In the genomic region with DNA sequence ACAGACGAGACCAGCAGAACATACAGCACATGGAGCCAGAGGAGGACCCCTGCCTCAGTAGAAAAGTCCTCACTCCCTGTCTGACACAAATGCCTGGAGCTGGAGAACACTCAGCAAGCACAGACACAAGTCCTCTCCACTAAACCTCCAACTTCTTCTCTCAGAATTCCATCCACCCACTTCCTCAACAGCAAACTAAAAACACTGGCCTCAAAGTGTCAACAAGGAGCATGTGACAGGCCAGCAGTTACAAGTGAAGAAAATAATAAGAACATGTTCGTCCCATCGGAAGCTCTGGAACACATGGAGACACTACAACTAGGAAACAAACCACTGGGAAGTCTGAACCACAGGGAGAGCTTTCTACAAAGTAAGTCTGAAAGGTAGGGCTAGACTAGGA, we compare ENCODE assay signal across 8 mouse cellular contexts. TPM values are rescaled to one million over a fixed set of nuclear protein-coding genes. Genes with fewer than 3 reads are reported as not detected.
DNase-seq lines count a peak whose midpoint lies in the region; ATAC-seq and TF ChIP-seq lines count a peak whose summit lies in the region.

No protein-coding gene starts in this region.

- ATAC-seq in hindbrain, embryonic 12.5 days (ENCODE audit: low FRiP score), result no peak
- no peak for ATAC-seq in hindbrain, embryonic 16.5 days
- ATAC-seq in forebrain, embryonic 15.5 days (replicated peaks), result no peak
- no peak for ATAC-seq in liver, embryonic 11.5 days (replicated peaks; ENCODE audit: low FRiP score)

- peaks cover 41% of the 10 kb centered on the region for H3K4me1 ChIP-seq in hindbrain, embryonic 12.5 days
- peaks cover 45% of the 10 kb centered on the region for H3K4me1 ChIP-seq in hindbrain, embryonic 16.5 days (ENCODE audit: control insufficient read depth, insufficient read depth, low read depth, low read length)
- no peaks in the 10 kb centered on the region for H3K4me1 ChIP-seq in ES-Bruce4 (ENCODE audit: control insufficient read depth, insufficient read depth, low read length)
- peaks cover 61% of the 10 kb centered on the region for H3K4me1 ChIP-seq in forebrain, embryonic 15.5 days
- H3K4me1 ChIP-seq in liver, embryonic 11.5 days (replicated peaks; ENCODE audit: control insufficient read depth, insufficient read depth, low read length), result peaks cover 43% of the 10 kb centered on the region

- TF ChIP-seq POLR2A in ES-Bruce4 (IDR thresholded peaks at IDR 0.05; ENCODE audit: insufficient read depth, low read length), result no peak

- H3K9ac ChIP-seq in hindbrain, embryonic 12.5 days, result no peak overlapping the region
- no peak overlapping the region for H3K9ac ChIP-seq in hindbrain, embryonic 16.5 days (ENCODE audit: low read depth, low read length)
- peak overlapping the region; percentile 15; the same call in 1 of the 2 replicates for H3K9ac ChIP-seq in ES-Bruce4 (ENCODE audit: low read depth, poor library complexity, severe bottlenecking)
- H3K9ac ChIP-seq in forebrain, embryonic 15.5 days (replicated peaks), result no peak overlapping the region
- peak overlapping the region; percentile 35; the same call in 1 of the 2 replicates for H3K9ac ChIP-seq in liver, embryonic 11.5 days (ENCODE audit: low read depth, low read length)

- H3K9me3 ChIP-seq in hindbrain, embryonic 12.5 days (replicated peaks), result no peaks in the 10 kb centered on the region
- no peaks in the 10 kb centered on the region for H3K9me3 ChIP-seq in hindbrain, embryonic 16.5 days (ENCODE audit: control insufficient read depth, low read length)
- no peaks in the 10 kb centered on the region for H3K9me3 ChIP-seq in ES-Bruce4 (replicated peaks; ENCODE audit: control insufficient read depth, insufficient read depth, low read length, poor library complexity, severe bottlenecking)
- no peaks in the 10 kb centered on the region for H3K9me3 ChIP-seq in forebrain, embryonic 15.5 days
- no peaks in the 10 kb centered on the region for H3K9me3 ChIP-seq in liver, embryonic 11.5 days (ENCODE audit: control insufficient read depth, low read length)

- H3K4me3 ChIP-seq in hindbrain, embryonic 12.5 days, result no peak overlapping the region
- H3K4me3 ChIP-seq in hindbrain, embryonic 16.5 days (ENCODE audit: low read length), result no peak overlapping the region
- H3K4me3 ChIP-seq in ES-Bruce4 (ENCODE audit: low read depth, low read length), result no peak overlapping the region
- H3K4me3 ChIP-seq in forebrain, embryonic 15.5 days, result no peak overlapping the region
- H3K4me3 ChIP-seq in liver, embryonic 11.5 days (ENCODE audit: low read depth, low read length), result no peak overlapping the region

- TF ChIP-seq EP300 in ES-Bruce4 (IDR thresholded peaks at IDR 0.05; ENCODE audit: insufficient read depth, low read depth, low read length), result no peak

- 0 out of 2 replicates have a peak overlapping the region, but pooled peaks have one; percentile 57 for H3K27ac ChIP-seq in hindbrain, embryonic 12.5 days
- H3K27ac ChIP-seq in hindbrain, embryonic 16.5 days (ENCODE audit: low read depth, low read length), result no peak overlapping the region
- H3K27ac ChIP-seq in ES-Bruce4 (ENCODE audit: insufficient read depth, low read length), result peak overlapping the region; percentile 60
- H3K27ac ChIP-seq in forebrain, embryonic 15.5 days (replicated peaks), result 0 out of 2 replicates have a peak overlapping the region, but pooled peaks have one; percentile 31
- H3K27ac ChIP-seq in liver, embryonic 11.5 days (ENCODE audit: low read depth, low read length), result peak overlapping the region; percentile 66; the same call in 1 of the 2 replicates

- TF ChIP-seq CTCF in ES-Bruce4 (IDR thresholded peaks at IDR 0.05; ENCODE audit: low read depth, low read length), result no peak

- H3K4me2 ChIP-seq in hindbrain, embryonic 12.5 days (replicated peaks), result no peak overlapping the region
- H3K4me2 ChIP-seq in hindbrain, embryonic 16.5 days (ENCODE audit: low read length), result no peak overlapping the region
- no peak overlapping the region for H3K4me2 ChIP-seq in forebrain, embryonic 15.5 days (replicated peaks)
- peak overlapping the region; percentile 1; the same call in 1 of the 2 replicates for H3K4me2 ChIP-seq in liver, embryonic 11.5 days

- WGBS in hindbrain, embryonic 12.5 days, result 65% methylated on average over 3 of the region's 3 CpGs
- WGBS in hindbrain, embryonic 16.5 days, result 67% methylated on average over 3 of the region's 3 CpGs
- WGBS in forebrain, embryonic 15.5 days, result 69% methylated on average over 3 of the region's 3 CpGs
- 65% methylated on average over 3 of the region's 3 CpGs for WGBS in liver, embryonic 11.5 days

- H3K27me3 ChIP-seq in hindbrain, embryonic 12.5 days, result no peaks in the 10 kb centered on the region
- no peaks in the 10 kb centered on the region for H3K27me3 ChIP-seq in hindbrain, embryonic 16.5 days (replicated peaks; ENCODE audit: control insufficient read depth, insufficient read depth, low read length)
- H3K27me3 ChIP-seq in ES-Bruce4 (ENCODE audit: control insufficient read depth, insufficient read depth, low read length, poor library complexity, severe bottlenecking), result no peaks in the 10 kb centered on the region
- no peaks in the 10 kb centered on the region for H3K27me3 ChIP-seq in forebrain, embryonic 15.5 days
- H3K27me3 ChIP-seq in liver, embryonic 11.5 days (replicated peaks; ENCODE audit: control insufficient read depth, insufficient read depth, low read length), result no peaks in the 10 kb centered on the region

- DNase-seq in liver, embryonic 11.5 days (ENCODE audit: low spot score), result no peak
- DNase-seq in right cerebral cortex, postnatal 4 days, result no peak
- DNase-seq in layer of hippocampus, adult 9-11 months, result no peak
- DNase-seq in ovary, adult 18-20 months (ENCODE audit: low spot score), result no peak

- H3K36me3 ChIP-seq in hindbrain, embryonic 12.5 days, result no peaks in the 10 kb centered on the region; the same call in 1 of the 2 replicates
- H3K36me3 ChIP-seq in hindbrain, embryonic 16.5 days (ENCODE audit: control insufficient read depth, insufficient read depth, low read length), result no peaks in the 10 kb centered on the region
- peaks cover 4% of the 10 kb centered on the region for H3K36me3 ChIP-seq in ES-Bruce4 (ENCODE audit: control insufficient read depth, insufficient read depth, low read length, poor library complexity, severe bottlenecking)
- H3K36me3 ChIP-seq in forebrain, embryonic 15.5 days, result no peaks in the 10 kb centered on the region
- H3K36me3 ChIP-seq in liver, embryonic 11.5 days (ENCODE audit: control insufficient read depth, insufficient read depth, low read length), result peaks cover 12% of the 10 kb centered on the region

RNA-seq across cellular contexts. Expression of gene Chd2, which starts 8.7 kb away (rescaled TPM):
- polyA plus RNA-seq in hindbrain, embryonic 12.5 days (2016; fragmentation: Nextera tagmentation; extraction: Ambion mirVana), result 63.6 and 67.9 TPM in 2 replicates
- 34.0 and 35.3 TPM in 2 replicates for polyA plus RNA-seq in hindbrain, embryonic 16.5 days (2015; fragmentation: Nextera tagmentation; extraction: Ambion mirVana)
- polyA plus RNA-seq in ES-Bruce4 (2011; ENCODE audit: insufficient read depth, insufficient read length, low read depth, missing spikeins), result 103 and 104 TPM in 2 replicates
- polyA plus RNA-seq in forebrain, embryonic 15.5 days (2015; fragmentation: Nextera tagmentation; extraction: Ambion mirVana), result 58.0 and 67.1 TPM in 2 replicates
- 30.9 and 34.5 TPM in 2 replicates for polyA plus RNA-seq in liver, embryonic 11.5 days (2014; fragmentation: Nextera tagmentation; extraction: Ambion mirVana)

Comparison
In these comparisons a context has a peak if more than half of its experiments do, and no peak if none do; other contexts are left out.
1. H3K9ac ChIP-seq: peak in ES-Bruce4 (single experiment) and liver, embryonic 11.5 days (single experiment); none in hindbrain, embryonic 12.5 days (single experiment), hindbrain, embryonic 16.5 days (single experiment) and forebrain, embryonic 15.5 days (single experiment).